8 mouse cellular contexts compared by ENCODE assay signal in the genomic region with DNA sequence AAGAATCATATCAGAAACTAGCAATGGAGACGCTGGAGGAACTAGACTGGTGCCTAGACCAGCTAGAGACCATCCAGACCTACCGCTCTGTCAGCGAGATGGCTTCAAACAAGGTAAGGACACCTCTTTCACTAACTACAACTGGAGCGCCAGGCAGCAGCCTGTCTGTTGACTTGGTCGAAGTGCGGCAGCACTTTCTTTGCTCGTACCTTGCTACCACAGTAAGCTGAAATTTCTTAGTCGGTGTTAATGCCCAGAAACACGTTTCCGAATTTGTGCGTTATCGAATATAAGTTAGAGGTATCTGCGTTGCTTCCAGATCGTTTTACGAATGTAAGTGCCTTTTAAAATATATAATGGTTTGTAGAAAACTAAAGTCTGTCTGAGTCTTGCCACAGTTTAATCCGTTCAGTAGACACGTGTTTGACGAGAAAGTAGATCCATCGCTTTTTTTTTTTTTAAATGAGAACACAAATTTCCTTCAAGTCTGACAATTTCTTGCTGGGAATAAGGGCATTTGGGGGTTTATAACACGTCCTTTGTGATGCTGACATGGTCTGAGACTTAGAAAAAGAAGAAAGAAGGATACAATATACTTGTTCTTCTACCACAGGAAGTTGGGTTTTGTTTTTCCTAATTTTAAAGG.
DNase-seq lines count a peak whose midpoint lies in the region; ATAC-seq and TF ChIP-seq lines count a peak whose summit lies in the region.

No protein-coding gene starts in this region.

- peaks cover 41% of the 10 kb centered on the region; the same call in 1 of the 2 replicates for H3K79me2 ChIP-seq in macrophage (ENCODE audit: inconsistent target)

- H3K9ac ChIP-seq in hindbrain, embryonic 14.5 days, result peak overlapping the region; percentile 55
- peak overlapping the region; percentile 75 for H3K9ac ChIP-seq in stomach, postnatal 0 days (ENCODE audit: low read length)

- H3K4me2 ChIP-seq in hindbrain, embryonic 14.5 days (replicated peaks), result peak overlapping the region; percentile 85
- H3K4me2 ChIP-seq in stomach, postnatal 0 days (replicated peaks; ENCODE audit: low read depth), result peak overlapping the region; percentile 95

- peak overlapping the region; percentile 91 for H3K27ac ChIP-seq in layer of hippocampus, adult 2 months
- peak overlapping the region; percentile 48; the same call in 1 of the 2 replicates for H3K27ac ChIP-seq in hindbrain, embryonic 14.5 days
- H3K27ac ChIP-seq in macrophage, result peak overlapping the region; percentile 57
- peak overlapping the region; percentile 89 for H3K27ac ChIP-seq in stomach, postnatal 0 days (replicated peaks)

- H3K9me3 ChIP-seq in hindbrain, embryonic 14.5 days (ENCODE audit: control insufficient read depth, low read length), result no peaks in the 10 kb centered on the region
- H3K9me3 ChIP-seq in stomach, postnatal 0 days (ENCODE audit: control insufficient read depth, low read length), result no peaks in the 10 kb centered on the region

- WGBS in hindbrain, embryonic 14.5 days, result 6% methylated on average over 20 of the region's 20 CpGs
- WGBS in macrophage (ENCODE audit: missing documents), result under 1% methylated on average over 20 of the region's 20 CpGs
- 6% methylated on average over 20 of the region's 20 CpGs for WGBS in stomach, postnatal 0 days

- H3K27me3 ChIP-seq in hindbrain, embryonic 14.5 days (ENCODE audit: control insufficient read depth, insufficient read depth, low read length), result peaks cover 4% of the 10 kb centered on the region; the same call in 1 of the 2 replicates
- no peaks in the 10 kb centered on the region for H3K27me3 ChIP-seq in stomach, postnatal 0 days (ENCODE audit: control insufficient read depth, insufficient read depth, low read length)

- DNase-seq in layer of hippocampus, adult 2 months (ENCODE audit: low spot score in 2 of 2), result no peak
- no peak for DNase-seq in layer of hippocampus, postnatal 10 days (ENCODE audit: low spot score in 2 of 2)
- DNase-seq in c-Kit-negative CD71-positive TER-119-positive erythroid progenitor cells, embryonic 14.5 days (ENCODE audit: low read depth, low spot score), result peak; percentile 19
- peak; percentile 44 for DNase-seq in hindbrain, embryonic 14.5 days (ENCODE audit: low spot score)
- no peak for DNase-seq in stomach, postnatal 0 days (ENCODE audit: low spot score)
- no peak for DNase-seq in ovary, postnatal 36 days (ENCODE audit: low spot score)
- DNase-seq in right cerebral cortex, postnatal 4 days, result no peak

- ATAC-seq in hindbrain, embryonic 14.5 days (ENCODE audit: low FRiP score), result no peak
- ATAC-seq in stomach, postnatal 0 days (ENCODE audit: low FRiP score, low TSS enrichment), result no peak

- no peak for TF ChIP-seq EP300 in stomach, postnatal 0 days (optimal IDR thresholded peaks at IDR 0.05)

- no peak for TF ChIP-seq CTCF in layer of hippocampus, adult 2 months (conservative IDR thresholded peaks at IDR 0.05)
- TF ChIP-seq CTCF in stomach, postnatal 0 days (IDR thresholded peaks at IDR 0.05; ENCODE audit: low read depth), result no peak

- no peaks in the 10 kb centered on the region for H3K36me3 ChIP-seq in hindbrain, embryonic 14.5 days (replicated peaks; ENCODE audit: control insufficient read depth, insufficient read depth)
- no peaks in the 10 kb centered on the region for H3K36me3 ChIP-seq in macrophage (ENCODE audit: inconsistent target)
- no peaks in the 10 kb centered on the region for H3K36me3 ChIP-seq in stomach, postnatal 0 days (ENCODE audit: control insufficient read depth, insufficient read depth, low read length)

- H3K4me3 ChIP-seq in layer of hippocampus, adult 2 months, result peak overlapping the region; percentile 54
- H3K4me3 ChIP-seq in hindbrain, embryonic 14.5 days (replicated peaks; ENCODE audit: low read length), result peak overlapping the region; percentile 39
- peak overlapping the region; percentile 66 for H3K4me3 ChIP-seq in macrophage (ENCODE audit: inconsistent target)
- H3K4me3 ChIP-seq in stomach, postnatal 0 days (ENCODE audit: low read depth, low read length), result peak overlapping the region; percentile 62

- H3K4me1 ChIP-seq in hindbrain, embryonic 14.5 days (replicated peaks; ENCODE audit: control insufficient read depth, insufficient read depth, low read length), result peaks cover 23% of the 10 kb centered on the region
- peaks cover 5% of the 10 kb centered on the region for H3K4me1 ChIP-seq in stomach, postnatal 0 days (replicated peaks; ENCODE audit: control insufficient read depth, insufficient read depth)

Comparison
In these comparisons a context has a peak if more than half of its experiments do, and no peak if none do; other contexts are left out.
1. DNase-seq: peak in c-Kit-negative CD71-positive TER-119-positive erythroid progenitor cells, embryonic 14.5 days (single experiment) and hindbrain, embryonic 14.5 days (single experiment); none in layer of hippocampus, adult 2 months (0 of 2), layer of hippocampus, postnatal 10 days (0 of 2), stomach, postnatal 0 days (single experiment), ovary, postnatal 36 days (single experiment) and right cerebral cortex, postnatal 4 days (single experiment).
2. Peak in every context shown above with its lines, with median percentiles within 50 percentile points of each other: H3K27ac ChIP-seq and H3K4me3 ChIP-seq.